Mouse (Mus musculus): ENCODE results near the gene Hnrnph2. TPM values are rescaled to one million over a fixed set of nuclear protein-coding genes. Genes with fewer than 3 reads are reported as not detected.

Gene Hnrnph2
- polyA plus RNA-seq, 1 experiment from 2014 or later, result 109 TPM

DNA sequence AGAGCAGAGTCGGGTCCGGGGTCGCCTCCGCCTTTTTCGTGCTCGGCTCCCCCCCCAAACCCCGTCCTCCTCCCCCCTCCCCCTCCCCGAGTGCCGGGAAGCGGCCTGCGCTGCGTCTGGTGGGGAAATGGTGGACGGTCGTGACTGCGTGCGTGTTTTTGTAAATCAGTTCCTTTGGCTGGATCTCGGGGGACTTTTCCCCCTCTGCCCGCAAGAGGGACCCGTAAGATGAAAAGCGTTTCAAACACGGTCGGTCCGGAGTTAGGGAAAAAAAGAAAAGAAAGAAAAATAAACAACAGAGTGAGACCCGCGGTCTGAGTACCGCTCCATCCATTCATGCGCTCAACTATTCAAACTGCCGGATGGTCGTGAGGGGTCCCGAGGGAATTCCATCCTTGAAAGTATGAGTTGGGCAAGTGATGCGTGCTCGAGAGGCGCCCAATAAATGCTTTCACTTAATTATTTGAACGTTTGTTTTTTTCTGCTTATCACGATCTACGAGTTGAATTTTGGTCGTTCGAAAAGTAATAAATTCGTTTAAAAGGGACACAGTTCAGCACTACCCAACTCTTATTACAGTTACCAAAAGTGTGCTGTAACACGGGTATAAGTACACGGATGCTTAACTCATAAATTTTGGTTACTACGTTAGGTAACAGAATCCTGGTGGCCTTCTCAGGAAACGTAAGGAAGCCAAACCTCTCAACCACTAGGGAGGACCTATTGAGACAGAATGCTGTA lies 571 bp downstream of the Hnrnph2 start:
- no peaks in the 10 kb centered on the region for H3K27me3 ChIP-seq (replicated peaks; ENCODE audit: control insufficient read depth, insufficient read depth, low read length)
- 29% methylated on average over 40 of the region's 43 CpGs for WGBS
- H3K4me2 ChIP-seq (ENCODE audit: low read length), result peak overlapping the region; percentile 52
- H3K4me1 ChIP-seq (ENCODE audit: control insufficient read depth, insufficient read depth, low read length), result peaks cover 3% of the 10 kb centered on the region
- no peaks in the 10 kb centered on the region for H3K9me3 ChIP-seq (replicated peaks; ENCODE audit: control insufficient read depth, low read length)
- ATAC-seq (peak; percentile 85), DNase-seq (ENCODE audit: low spot score) (peak; percentile 60)
- no peaks in the 10 kb centered on the region; the same call in 1 of the 2 replicates for H3K36me3 ChIP-seq (ENCODE audit: control insufficient read depth, insufficient read depth, low read length)
- peak overlapping the region; percentile 66 for H3K9ac ChIP-seq (ENCODE audit: low read length)
- peak overlapping the region; percentile 45 for H3K4me3 ChIP-seq (ENCODE audit: low read depth, low read length)
- H3K27ac ChIP-seq (ENCODE audit: low read depth, low read length), result peak overlapping the region; percentile 93

DNA sequence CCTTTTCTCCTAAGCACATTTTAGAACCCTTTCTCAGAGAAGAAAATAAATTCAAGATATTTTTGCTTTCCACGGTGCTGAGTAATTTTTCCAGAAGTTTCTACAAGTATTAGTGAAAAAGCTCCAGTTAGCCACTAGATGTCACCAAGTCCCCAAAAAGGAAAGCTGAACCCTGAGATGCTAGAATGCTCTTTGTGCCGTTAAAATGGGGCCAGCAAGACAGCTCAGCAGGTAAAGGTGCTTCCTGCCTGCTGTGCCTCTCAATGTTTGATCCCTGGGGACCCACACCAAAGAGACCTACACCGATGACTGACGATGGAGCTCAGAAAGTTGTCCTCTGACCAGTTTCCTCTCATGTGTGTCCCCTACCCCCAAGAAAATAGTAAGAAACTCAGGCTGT lies 8.5 kb downstream of the Hnrnph2 start:
- Histone ChIP-seq H3K36me3 (ENCODE audit: control insufficient read depth, insufficient read depth, low read length) (peaks cover 4% of the 10 kb centered on the region; the same call in 1 of the 2 replicates), H3K9me3 (replicated peaks; ENCODE audit: control insufficient read depth, low read length) (no peaks in the 10 kb centered on the region), H3K4me3 (ENCODE audit: low read depth, low read length) (no peak overlapping the region), H3K27ac (ENCODE audit: low read depth, low read length) (no peak overlapping the region), H3K4me2 (ENCODE audit: low read length) (no peak overlapping the region), H3K4me1 (ENCODE audit: control insufficient read depth, insufficient read depth, low read length) (no peaks in the 10 kb centered on the region), H3K9ac (ENCODE audit: low read length) (no peak overlapping the region), H3K27me3 (replicated peaks; ENCODE audit: control insufficient read depth, insufficient read depth, low read length) (no peaks in the 10 kb centered on the region)
- 53% methylated on average over 4 of the region's 4 CpGs for WGBS
- ATAC-seq, result 0 out of 2 replicates have a peak, but pooled peaks have one; percentile 19
- DNase-seq (ENCODE audit: low spot score), result peak; percentile 67

DNA sequence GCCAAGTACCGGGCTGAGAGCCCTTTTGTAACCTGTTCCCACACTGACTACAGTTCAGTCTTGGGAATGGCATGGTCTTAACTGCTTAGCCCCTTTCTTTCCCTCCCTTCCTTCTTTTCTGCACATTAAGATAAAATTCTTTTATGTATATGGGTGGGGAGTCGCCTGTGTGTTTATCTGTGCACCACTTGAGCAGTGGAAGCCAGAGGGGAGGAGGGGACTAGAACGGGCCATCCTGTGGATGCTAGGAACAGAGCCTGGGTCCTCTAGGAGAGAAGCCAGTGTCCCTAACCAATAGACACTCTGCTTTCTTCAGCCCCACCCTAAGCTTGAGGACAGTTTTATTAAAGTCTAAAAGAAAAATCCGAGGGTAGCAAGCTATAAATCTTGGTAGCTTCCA lies 10.0 kb downstream of the Hnrnph2 start:
- no peaks in the 10 kb centered on the region for H3K9me3 ChIP-seq (replicated peaks; ENCODE audit: control insufficient read depth, low read length)
- H3K36me3 ChIP-seq (ENCODE audit: control insufficient read depth, insufficient read depth, low read length), result peaks cover 4% of the 10 kb centered on the region; the same call in 1 of the 2 replicates
- no peak overlapping the region for H3K4me3 ChIP-seq (ENCODE audit: low read depth, low read length)
- ATAC-seq (no peak), DNase-seq (ENCODE audit: low spot score) (no peak)
- H3K4me2 ChIP-seq (ENCODE audit: low read length), result no peak overlapping the region
- no peaks in the 10 kb centered on the region for H3K4me1 ChIP-seq (ENCODE audit: control insufficient read depth, insufficient read depth, low read length)
- 84% methylated on average over 4 of the region's 4 CpGs for WGBS
- no peak overlapping the region for H3K27ac ChIP-seq (ENCODE audit: low read depth, low read length)
- no peaks in the 10 kb centered on the region for H3K27me3 ChIP-seq (replicated peaks; ENCODE audit: control insufficient read depth, insufficient read depth, low read length)
- H3K9ac ChIP-seq (ENCODE audit: low read length), result no peak overlapping the region

DNA sequence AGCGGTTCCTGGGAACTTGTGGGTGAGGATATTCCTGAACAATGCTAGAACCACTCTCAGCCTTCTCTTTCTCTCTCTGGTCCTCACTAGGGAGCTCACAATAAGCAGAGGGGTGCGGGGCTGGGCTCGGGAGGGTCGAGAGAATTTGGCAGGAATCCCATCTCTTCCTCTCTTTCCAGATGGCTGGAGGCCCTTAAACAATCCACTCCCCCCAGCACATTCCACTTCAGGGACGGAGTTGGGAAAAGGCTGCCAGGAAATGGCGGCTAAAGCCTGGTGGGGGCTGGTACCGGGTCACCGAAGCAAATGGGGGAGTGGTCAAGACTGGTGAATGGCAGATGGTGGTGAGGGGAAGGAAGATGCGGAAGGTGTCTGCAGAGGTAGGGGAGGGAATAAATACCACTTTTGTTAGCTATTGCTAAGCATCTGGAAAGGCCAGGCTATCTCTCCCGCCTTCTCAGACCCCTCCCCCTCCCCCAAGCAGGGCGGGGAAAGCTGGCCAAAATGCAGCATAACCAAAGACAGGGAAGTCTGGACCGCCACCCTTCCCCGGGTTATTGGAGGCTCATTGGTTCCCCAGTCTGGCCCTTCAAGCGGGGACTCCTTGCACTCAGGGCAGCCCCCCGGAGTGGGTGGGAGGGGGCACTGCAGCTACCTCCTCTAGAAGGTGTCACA lies 11.4 kb downstream of the Hnrnph2 start:
- peak overlapping the region; percentile 48 for H3K4me2 ChIP-seq (ENCODE audit: low read length)
- peak; percentile 86 for DNase-seq (ENCODE audit: low spot score)
- H3K36me3 ChIP-seq (ENCODE audit: control insufficient read depth, insufficient read depth, low read length), result peaks cover under 1% of the 10 kb centered on the region; the same call in 1 of the 2 replicates
- peak overlapping the region; percentile 82 for H3K27ac ChIP-seq (ENCODE audit: low read depth, low read length)
- H3K27me3 ChIP-seq (replicated peaks; ENCODE audit: control insufficient read depth, insufficient read depth, low read length), result no peaks in the 10 kb centered on the region
- WGBS, result 22% methylated on average over 14 of the region's 15 CpGs
- peak overlapping the region; percentile 17; the same call in 1 of the 2 replicates for H3K4me3 ChIP-seq (ENCODE audit: low read depth, low read length)
- no peaks in the 10 kb centered on the region for H3K9me3 ChIP-seq (replicated peaks; ENCODE audit: control insufficient read depth, low read length)
- no peaks in the 10 kb centered on the region for H3K4me1 ChIP-seq (ENCODE audit: control insufficient read depth, insufficient read depth, low read length)
- ATAC-seq, result peak; percentile 92
- peak overlapping the region; percentile 49 for H3K9ac ChIP-seq (ENCODE audit: low read length)

DNA sequence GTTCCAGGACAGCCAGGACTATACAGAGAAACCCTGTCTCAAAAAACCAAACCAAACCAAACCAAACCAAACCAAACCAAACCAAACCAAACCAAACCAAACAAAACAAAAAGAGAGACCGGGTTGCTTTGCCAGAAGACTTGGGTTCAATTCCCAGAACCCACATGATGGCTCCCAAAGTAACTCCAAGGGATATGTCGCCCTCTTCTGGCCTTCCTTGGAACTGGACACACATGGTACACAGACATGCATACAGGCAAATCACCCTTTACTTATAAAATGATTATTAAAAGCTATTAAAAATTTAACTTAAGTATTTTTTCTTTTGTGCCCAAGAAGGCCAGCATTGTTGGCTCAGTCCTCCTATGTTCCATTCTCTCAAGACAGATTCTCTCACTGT lies 13.3 kb downstream of the Hnrnph2 start:
- DNase-seq (ENCODE audit: low spot score) (no peak), ATAC-seq (no peak)
- Histone ChIP-seq H3K27me3 (replicated peaks; ENCODE audit: control insufficient read depth, insufficient read depth, low read length) (no peaks in the 10 kb centered on the region), H3K4me3 (ENCODE audit: low read depth, low read length) (no peak overlapping the region), H3K4me1 (ENCODE audit: control insufficient read depth, insufficient read depth, low read length) (no peaks in the 10 kb centered on the region), H3K36me3 (ENCODE audit: control insufficient read depth, insufficient read depth, low read length) (no peaks in the 10 kb centered on the region), H3K9me3 (replicated peaks; ENCODE audit: control insufficient read depth, low read length) (no peaks in the 10 kb centered on the region), H3K4me2 (ENCODE audit: low read length) (no peak overlapping the region), H3K27ac (ENCODE audit: low read depth, low read length) (no peak overlapping the region), H3K9ac (ENCODE audit: low read length) (no peak overlapping the region)
- WGBS, result 74% methylated on average over 2 of the region's 2 CpGs

DNA sequence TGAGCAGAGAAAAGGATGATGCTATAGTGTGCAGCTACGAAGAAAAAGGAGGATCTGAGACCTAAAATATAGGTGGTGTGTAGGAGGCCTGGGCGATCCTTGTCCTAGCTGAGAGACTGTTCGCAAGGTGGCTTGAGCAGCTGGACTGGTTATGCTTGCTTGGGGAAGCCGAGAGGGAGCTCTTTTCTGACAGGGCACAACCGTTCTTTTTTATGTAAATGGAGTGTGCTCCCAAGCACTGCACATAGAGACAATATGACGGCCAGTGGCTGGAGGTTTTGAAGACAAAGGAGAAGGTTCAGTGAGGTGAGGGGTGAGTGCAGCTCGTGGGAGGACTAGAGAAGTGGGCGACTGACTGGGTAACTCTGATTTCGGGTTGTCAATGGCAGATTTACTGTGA lies 18.7 kb downstream of the Hnrnph2 start:
- Histone ChIP-seq H3K9ac (ENCODE audit: low read length) (no peak overlapping the region), H3K27ac (ENCODE audit: low read depth, low read length) (peak overlapping the region; percentile 67), H3K4me1 (ENCODE audit: control insufficient read depth, insufficient read depth, low read length) (0 out of 2 replicates have a peak, but pooled peaks cover 2% of the 10 kb centered on the region), H3K4me3 (ENCODE audit: low read depth, low read length) (no peak overlapping the region), H3K27me3 (replicated peaks; ENCODE audit: control insufficient read depth, insufficient read depth, low read length) (no peaks in the 10 kb centered on the region), H3K9me3 (replicated peaks; ENCODE audit: control insufficient read depth, low read length) (no peaks in the 10 kb centered on the region), H3K36me3 (ENCODE audit: control insufficient read depth, insufficient read depth, low read length) (no peaks in the 10 kb centered on the region), H3K4me2 (ENCODE audit: low read length) (0 out of 2 replicates have a peak overlapping the region, but pooled peaks have one; percentile 10)
- 41% methylated on average over 9 of the region's 9 CpGs for WGBS
- DNase-seq (ENCODE audit: low spot score), result peak; percentile 28
- ATAC-seq, result peak; percentile 70

DNA sequence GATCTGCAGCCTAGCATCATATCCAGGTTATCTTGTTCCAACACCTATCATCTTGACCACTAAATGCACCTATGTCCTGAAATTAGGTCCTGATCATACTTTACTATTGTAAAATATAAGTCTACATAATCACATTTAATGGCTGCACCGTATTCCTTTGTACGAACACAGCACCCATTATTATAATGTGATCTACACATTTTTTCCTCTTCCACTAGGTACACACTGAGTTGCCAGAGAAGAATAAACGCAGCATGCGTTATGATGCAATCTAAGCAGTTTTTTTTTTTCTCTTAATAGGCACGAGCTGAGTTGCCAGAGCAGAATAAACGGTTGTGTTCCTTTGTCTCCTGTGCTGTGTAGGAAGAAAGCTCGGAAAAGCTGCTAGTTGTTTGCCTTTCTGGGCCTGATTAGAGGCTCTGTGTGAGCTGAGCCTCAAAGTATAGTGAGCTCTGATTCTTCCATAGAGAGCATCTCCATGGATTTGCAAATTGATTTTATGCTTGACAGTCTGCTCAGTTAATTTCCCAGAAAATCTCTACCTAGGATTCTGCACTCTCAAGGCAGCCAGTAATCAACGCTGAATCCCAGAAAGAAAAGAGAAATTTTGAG lies 19.4 kb downstream of the Hnrnph2 start:
- DNase-seq (ENCODE audit: low spot score), result peak; percentile 67
- WGBS, result 39% methylated on average over 8 of the region's 8 CpGs
- Histone ChIP-seq H3K9ac (ENCODE audit: low read length) (peak overlapping the region; percentile 43; the same call in 1 of the 2 replicates), H3K4me1 (ENCODE audit: control insufficient read depth, insufficient read depth, low read length) (0 out of 2 replicates have a peak, but pooled peaks cover 2% of the 10 kb centered on the region), H3K9me3 (replicated peaks; ENCODE audit: control insufficient read depth, low read length) (no peaks in the 10 kb centered on the region), H3K27me3 (replicated peaks; ENCODE audit: control insufficient read depth, insufficient read depth, low read length) (no peaks in the 10 kb centered on the region), H3K4me3 (ENCODE audit: low read depth, low read length) (no peak overlapping the region), H3K4me2 (ENCODE audit: low read length) (0 out of 2 replicates have a peak overlapping the region, but pooled peaks have one; percentile 10), H3K27ac (ENCODE audit: low read depth, low read length) (peak overlapping the region; percentile 67), H3K36me3 (ENCODE audit: control insufficient read depth, insufficient read depth, low read length) (no peaks in the 10 kb centered on the region)
- ATAC-seq, result peak; percentile 83

DNA sequence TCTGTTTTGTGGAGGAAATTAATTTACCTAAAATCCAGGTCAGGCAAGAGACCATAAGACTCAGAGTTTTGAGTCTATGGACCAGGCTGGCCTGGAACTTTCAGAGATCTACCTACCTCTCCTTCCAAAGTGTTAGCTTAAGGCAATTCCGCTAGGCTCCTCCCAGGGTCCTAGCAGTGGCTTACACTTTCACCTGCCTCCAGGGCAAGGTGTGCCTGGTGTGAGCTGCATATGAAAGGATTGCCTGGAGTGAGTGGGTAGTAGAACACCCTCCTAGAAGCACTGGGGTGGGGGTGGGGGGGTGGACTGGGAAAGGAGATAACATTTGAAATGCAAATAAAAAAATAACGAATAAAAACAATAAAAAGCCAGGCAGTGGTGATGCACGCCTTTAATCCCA lies 20.7 kb downstream of the Hnrnph2 start:
- Histone ChIP-seq H3K9ac (ENCODE audit: low read length) (no peak overlapping the region), H3K36me3 (ENCODE audit: control insufficient read depth, insufficient read depth, low read length) (no peaks in the 10 kb centered on the region), H3K4me2 (ENCODE audit: low read length) (no peak overlapping the region), H3K4me3 (ENCODE audit: low read depth, low read length) (no peak overlapping the region), H3K27me3 (replicated peaks; ENCODE audit: control insufficient read depth, insufficient read depth, low read length) (no peaks in the 10 kb centered on the region), H3K4me1 (ENCODE audit: control insufficient read depth, insufficient read depth, low read length) (0 out of 2 replicates have a peak, but pooled peaks cover 2% of the 10 kb centered on the region), H3K9me3 (replicated peaks; ENCODE audit: control insufficient read depth, low read length) (no peaks in the 10 kb centered on the region), H3K27ac (ENCODE audit: low read depth, low read length) (no peak overlapping the region)
- 80% methylated on average over 3 of the region's 3 CpGs for WGBS
- ATAC-seq, result no peak
- no peak for DNase-seq (ENCODE audit: low spot score)

All from forebrain, embryonic 14.5 days (tissue).